Mouse (Mus musculus) liver, postnatal 0 days (tissue): Measurements from ENCODE around the gene Gm49387.
A peak's percentile ranks its signal among the peaks of the same experiment; 100 is the strongest.

Experiments used
- CTCF ChIP-seq: sonication (generic); IDR thresholded peaks from 2 replicates; pipeline ENCODE4 v1.5.1; 2016; ENCODE audit warnings: antibody characterized with exemption, low read depth
- EP300 ChIP-seq: IDR thresholded peaks from 2 replicates; pipeline ENCODE4 v1.6.1; 2016; ENCODE audit warnings: antibody characterized with exemption, low read depth, mild to moderate bottlenecking

DNA sequence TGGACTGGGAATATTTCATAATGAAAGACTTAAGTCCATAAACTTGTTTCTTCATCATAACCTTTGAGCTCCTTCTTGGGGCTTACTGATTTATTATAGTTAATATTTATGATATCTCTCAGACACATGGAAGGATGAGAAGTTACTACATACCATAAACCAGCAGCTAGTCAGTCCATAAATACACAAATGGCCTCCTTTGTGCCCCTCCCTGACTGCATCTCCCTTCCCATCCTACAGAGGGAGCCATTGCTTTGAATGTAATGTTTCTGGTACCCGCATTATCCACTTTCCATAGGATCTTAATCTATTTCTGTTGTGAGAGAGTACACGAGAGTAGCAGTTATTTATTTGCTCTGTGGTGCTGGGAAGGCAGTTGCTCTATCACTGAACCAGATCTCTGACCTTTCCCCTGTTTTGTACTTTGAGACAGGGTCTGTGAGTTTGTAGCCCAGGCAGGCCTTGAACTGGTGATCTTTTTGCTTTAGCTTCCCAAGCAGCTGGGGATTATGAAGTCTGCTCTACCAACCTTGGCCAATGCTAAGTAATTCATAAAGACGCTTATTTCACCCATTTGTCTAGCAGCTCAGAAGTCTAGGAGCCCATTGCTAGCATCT is 4.4 kb upstream of the Gm49387 start:
- TF ChIP-seq CTCF (peak; percentile 70), EP300 (no peak)
